Comparison of ENCODE assay signal across 9 mouse cellular contexts in the genomic region with DNA sequence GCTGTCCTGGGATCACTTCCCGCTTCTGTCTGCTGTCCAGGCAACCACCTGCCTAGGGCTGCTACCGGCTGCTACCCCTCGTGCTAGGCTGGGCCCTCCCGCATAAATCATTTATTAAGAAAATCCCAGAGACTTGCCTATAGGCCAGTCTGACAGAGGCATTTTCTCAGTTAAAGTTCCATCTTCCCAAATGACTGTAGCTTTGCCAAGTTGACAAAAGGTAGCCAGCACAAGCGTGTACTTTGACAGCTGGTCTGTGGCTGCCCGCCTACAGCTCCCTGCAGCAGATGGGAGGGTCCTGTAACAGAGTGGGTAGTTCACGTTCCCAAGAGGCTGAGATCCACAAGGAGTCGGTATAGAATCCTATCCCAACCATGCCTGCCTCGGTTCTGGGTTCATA.
DNase-seq lines count a peak whose midpoint lies in the region.
"Had no signal": no experiment of that assay in that cellular context is flagged by ENCODE, and none has a peak within 500 bp of the region (broad histone marks: within the 10 kb centered on the region; RNA-seq: fewer than 3 reads in every experiment).

No protein-coding gene starts in this region.

- DNase-seq in cerebellum, postnatal 14 days, result peak; percentile 54 to 57
- no peak for DNase-seq in cerebellum, adult 11 months
- DNase-seq in brain, adult 2 months (ENCODE audit: low read depth, low spot score), result peak; percentile 89
- DNase-seq in kidney, postnatal 36 days, result peak; percentile 43 to 68
- DNase-seq in left cerebral cortex, adult 9 months (ENCODE audit: low spot score in 2 of 2), result peak; percentile 71 to 89
- no peak for DNase-seq in embryo, embryonic 9.5 days (ENCODE audit: extremely low spot score)
- no peak for DNase-seq in thymus, postnatal 14 days
- DNase-seq in MN1 (ENCODE audit: low spot score), result no peak
- DNase-seq: embryo, embryonic 11 days had no signal

Comparison
In these comparisons a context has a peak if more than half of its experiments do, and no peak if none do; other contexts are left out.
1. DNase-seq: peak in cerebellum, postnatal 14 days (2 of 2), brain, adult 2 months (single experiment), kidney, postnatal 36 days (2 of 2) and left cerebral cortex, adult 9 months (2 of 2); none in cerebellum, adult 11 months (single experiment), embryo, embryonic 9.5 days (single experiment), thymus, postnatal 14 days (single experiment) and MN1 (single experiment).